Mouse (Mus musculus) urinary bladder, postnatal 36 days (tissue): ENCODE results near the gene Tmem239.

Source experiments
- DNase-seq, 2 experiments: peaks; one replicate each; pipeline ENCODE4 v3.0.0; 2022; ENCODE audit warnings: low spot score in 2 of 2, mixed read lengths in 1 of 2

The Tmem239 gene

GRCm38 (mm10) chr2:130411558-130412495, 5.5 kb downstream of the Tmem239 start:
- peak; percentile 67 to 81 for DNase-seq

- no peak for DNase-seq
Observed at GRCm38 (mm10) chr2:130412775-130413174, 6.5 kb downstream of the Tmem239 start.

DNA sequence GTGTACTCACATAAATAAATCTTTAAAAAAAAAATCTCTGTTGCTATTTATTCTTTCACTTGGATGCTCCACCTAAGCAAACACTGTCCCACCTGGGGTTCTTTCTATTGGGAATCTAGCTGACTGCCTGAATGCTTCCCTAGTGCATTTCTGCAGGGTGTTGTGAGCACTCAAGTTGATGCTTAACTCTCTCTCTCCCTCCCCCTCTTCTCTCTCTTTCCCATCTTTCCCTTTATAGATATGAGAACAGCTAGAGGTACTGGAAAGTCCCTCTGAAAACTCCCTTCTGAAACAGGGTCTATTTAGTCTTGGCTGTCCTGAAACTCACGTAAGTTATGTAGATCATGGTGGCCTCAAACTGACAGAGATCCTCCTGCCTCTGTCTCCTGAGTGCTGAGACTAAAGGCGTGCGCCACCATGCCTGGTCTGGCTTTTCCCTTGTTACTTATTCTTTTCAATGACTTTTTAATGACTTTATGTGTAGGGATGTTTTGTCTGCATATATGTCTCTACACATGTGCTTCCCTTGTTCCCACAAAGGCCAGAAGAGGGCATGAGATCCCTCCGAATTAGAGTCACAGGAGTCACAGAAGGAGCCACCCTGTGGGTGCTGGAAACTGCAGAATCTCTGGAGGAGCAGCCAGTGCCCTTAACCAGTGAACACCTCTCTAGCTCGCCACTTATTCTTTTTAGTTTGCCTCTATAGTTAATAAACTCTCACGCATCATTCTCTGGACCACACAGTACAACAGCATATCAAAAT, 8.0 kb downstream of the Tmem239 start:
- no peak for DNase-seq

DNA sequence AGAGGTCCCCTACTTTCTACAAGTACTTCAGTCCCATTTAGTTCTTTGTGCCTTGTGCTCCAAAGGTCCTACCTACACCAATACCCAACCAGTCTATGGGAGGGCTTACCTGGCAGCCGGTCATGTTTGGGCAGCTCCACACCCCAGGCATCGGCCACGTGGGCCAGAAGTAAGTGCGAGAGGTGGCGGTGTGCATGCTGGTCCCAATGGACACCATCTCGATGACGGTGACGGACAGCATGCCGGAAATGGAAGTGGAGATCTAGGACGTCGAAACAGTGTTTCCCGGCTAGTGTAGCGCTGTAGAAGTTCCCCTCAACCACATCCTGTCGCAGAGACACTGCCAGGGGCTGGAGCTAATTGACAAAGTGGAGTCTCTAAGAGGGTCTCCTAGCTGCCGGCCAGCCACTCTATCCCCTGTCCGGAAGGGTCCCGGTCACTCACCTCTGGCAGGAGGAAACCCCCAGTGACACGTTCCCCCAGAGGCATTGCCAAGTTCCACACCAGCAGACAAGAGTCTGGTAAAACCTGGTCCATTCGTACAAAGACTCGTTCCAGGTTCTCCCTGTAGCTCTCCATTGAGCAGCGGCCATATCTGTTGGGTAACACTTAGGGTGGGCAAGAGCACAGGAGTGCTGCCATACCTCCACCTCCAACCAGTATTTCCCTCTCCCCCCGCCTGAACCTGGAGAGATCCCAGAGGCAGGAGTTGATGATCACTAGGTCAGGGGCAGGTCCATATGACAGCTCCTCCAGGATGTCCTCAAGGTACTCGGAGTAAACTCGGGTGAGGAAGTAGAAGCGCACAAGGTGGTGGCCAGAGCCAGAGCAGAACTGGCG, 15.7 kb downstream of the Tmem239 start:
- DNase-seq: no peak

DNA sequence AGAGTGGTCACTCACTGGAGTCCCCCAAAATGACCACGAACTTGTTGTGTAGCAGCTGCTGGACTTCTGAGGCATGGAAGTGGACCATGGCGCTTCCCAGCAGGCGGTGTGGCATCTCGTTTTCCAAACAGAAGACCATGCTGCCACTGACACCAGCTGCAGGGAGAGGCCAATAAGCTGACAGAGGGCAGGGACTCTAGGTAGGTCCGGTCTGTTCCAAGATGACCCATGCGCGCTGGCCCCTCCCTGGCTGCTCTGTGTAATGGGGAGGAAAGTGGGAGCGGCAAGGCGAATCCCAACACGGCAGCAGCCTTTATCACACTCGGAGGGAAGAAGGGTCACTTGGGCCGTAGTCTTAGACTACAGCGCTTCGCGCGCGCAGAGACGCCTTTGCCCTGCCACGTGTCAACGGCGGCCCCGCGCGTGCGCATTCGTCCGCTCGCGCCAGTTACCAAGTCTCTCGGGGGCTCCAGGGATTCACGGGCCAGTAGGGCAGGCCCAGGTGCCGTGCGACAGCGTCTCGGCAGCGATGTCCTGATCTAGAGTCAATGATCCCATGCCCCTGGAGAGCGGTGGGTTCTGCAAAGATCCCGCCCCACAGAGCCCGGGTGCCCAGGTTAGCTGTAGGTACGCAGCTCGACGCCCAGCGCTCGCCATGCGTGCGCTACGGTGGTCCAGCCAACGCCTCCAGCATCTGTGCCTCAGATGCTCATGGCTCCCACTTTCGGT, 17.3 kb downstream of the Tmem239 start:
- peak in 1 of 2 experiments; percentile 69 for DNase-seq

GRCm38 (mm10) chr2:130424126-130424853, 18.0 kb downstream of the Tmem239 start, which contains the start of the genes Vps16 and Pced1a:
Vps16 (plus strand) TSS chr2:130424339.
Pced1a (minus strand) TSS chr2:130424701.
- DNase-seq: peak; percentile 89 to 92

- no peak for DNase-seq
Observed at GRCm38 (mm10) chr2:130425112-130425511, 18.8 kb downstream of the Tmem239 start.

DNA sequence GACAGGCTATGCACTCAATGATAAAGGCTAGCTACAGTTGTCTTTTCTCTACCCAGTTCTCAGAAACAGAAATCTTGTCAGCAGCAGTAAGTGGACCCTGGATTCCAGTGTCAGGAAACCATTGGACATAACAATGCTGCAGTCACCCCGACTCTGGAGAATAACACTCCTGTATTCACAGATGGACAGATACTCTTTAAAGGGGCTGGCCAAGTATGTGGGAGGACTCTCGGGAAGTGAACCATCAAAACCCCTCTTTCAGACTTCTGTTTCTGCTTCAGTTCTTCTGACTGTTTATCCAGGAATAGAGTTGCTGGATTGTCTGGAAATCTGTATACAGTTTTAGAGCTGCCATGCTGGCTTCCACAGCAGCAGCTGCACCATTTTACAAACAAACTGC, 23.6 kb downstream of the Tmem239 start:
- no peak for DNase-seq

- DNase-seq: no peak
Observed at GRCm38 (mm10) chr2:130430484-130430883, 24.2 kb downstream of the Tmem239 start.

DNA sequence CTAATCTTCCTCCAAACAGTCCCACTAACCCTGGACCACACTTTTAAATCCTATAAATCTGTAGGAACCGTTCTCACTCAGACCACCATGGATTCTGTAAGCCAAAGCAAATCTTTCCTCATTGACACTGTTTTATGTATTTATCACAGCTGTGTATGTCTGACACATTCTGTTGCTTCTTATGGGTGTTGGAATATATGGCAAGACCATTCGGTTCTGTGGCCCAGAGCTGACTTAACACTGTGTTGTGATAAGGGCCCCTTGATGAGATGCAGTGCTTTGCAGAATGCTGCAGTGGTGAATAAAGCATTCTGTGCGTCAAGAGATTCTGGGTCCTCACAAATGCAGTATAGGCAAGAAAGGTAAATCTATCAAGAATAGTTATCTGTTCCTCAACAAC, 25.9 kb downstream of the Tmem239 start:
- DNase-seq: no peak

DNA sequence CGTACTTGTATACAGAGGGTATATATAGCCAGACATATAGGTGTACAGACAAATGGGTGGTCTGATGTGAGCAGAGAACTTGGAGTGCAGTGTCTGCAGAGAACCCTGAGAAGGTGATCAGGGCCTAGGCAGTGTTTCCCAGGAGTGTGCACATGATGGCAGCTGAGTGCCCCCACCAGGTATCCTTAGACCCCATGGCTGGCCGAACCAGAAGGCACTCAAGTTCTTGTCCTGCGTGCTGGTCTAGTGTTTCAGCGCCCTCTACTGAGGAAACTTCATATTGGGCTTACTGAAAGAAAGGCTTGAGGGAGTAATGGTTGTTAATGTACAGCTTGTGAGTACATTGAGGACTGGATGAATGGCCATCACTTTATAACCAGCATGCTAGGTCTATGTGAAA, 26.9 kb downstream of the Tmem239 start:
- no peak for DNase-seq

- DNase-seq: no peak
Observed at GRCm38 (mm10) chr2:130436769-130437168, 30.5 kb downstream of the Tmem239 start.

DNA sequence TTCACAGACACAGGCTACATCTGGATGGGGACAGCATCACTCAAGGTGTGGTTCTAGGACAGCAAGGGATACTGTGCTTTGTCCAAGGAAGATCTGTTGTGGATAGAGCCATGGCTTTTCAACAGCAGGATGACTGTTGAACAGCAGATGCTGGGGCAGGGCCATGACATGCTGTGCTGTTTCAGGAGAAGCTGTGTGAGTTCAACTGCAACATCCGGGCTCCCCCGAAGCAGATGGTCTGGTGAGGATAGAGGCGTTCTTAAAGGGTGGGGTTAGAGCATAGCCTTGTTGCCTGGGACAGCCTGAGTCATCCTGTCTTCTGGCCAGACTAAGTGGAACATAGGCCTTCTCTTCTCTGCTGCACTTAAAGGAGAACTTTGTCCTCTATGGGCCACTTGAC, 32.6 kb downstream of the Tmem239 start:
- DNase-seq: no peak

DNA sequence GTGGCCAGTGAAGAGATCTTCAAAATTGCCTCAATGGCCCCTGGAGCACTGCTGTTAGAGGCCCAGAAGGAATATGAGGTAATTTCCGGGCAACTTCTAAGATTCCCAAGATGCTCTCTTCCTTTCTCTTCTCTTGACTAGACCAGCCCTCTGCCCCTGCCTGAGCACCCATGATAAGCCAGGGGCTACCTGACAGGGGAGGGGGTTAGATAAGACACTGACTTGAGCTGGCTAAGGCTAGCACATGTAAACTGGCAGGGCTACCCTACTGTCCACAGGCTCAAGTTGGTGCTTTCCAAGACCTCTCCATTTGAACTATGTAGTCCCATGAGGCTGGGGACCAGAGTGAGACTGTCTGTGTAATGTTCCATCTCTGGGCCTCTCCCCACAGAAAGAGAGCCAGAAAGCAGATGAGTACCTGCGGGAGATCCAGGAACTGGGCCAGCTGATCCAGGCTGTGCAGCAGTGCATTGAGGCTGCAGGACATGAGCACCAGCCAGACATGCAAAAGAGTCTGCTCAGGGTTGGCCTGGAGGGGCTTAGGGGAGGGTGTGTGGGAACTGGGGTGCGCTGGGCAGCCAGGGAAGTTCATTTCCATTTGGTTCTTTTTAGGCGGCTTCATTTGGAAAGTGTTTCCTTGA, 33.7 kb downstream of the Tmem239 start:
- DNase-seq: no peak

DNA sequence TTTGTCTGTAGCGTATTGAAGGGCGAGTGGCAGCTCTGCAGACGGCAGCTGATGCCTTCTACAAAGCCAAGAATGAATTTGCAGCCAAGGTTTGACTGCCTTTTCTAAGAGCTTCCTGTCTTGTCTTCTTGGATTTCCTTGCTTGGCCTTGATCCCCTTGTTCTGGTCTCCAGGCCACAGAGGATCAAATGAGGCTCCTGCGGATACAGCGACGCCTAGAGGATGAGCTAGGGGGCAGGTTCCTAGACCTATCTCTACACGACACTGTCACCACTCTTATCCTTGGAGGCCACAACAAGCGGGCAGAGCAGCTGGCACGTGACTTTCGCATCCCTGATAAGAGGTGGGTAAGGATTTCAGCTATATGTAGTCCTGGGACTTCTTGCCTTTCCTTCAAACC, 35.9 kb downstream of the Tmem239 start:
- DNase-seq: no peak

DNA sequence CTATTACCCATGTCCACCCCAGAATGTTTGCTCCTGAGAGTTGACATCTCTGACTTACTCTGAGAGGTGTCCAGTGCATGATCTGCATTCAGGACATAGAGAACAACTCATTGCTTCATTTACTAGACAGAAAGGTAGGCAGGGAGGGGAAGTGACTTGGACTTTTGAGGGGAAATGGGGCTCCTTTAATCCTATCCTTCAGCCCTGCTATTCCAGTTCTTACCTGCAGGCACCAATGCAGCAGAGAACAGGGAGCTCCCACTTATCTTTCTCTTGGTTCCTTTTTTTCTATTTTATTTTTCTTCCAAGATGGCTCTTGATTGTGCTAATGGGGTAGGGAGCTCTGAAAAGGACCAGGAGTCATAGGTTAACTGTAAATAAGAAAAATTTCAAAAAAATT, 42.2 kb downstream of the Tmem239 start:
- no peak for DNase-seq

- DNase-seq: no peak
Observed at GRCm38 (mm10) chr2:130449021-130449793, 42.9 kb downstream of the Tmem239 start.

DNA sequence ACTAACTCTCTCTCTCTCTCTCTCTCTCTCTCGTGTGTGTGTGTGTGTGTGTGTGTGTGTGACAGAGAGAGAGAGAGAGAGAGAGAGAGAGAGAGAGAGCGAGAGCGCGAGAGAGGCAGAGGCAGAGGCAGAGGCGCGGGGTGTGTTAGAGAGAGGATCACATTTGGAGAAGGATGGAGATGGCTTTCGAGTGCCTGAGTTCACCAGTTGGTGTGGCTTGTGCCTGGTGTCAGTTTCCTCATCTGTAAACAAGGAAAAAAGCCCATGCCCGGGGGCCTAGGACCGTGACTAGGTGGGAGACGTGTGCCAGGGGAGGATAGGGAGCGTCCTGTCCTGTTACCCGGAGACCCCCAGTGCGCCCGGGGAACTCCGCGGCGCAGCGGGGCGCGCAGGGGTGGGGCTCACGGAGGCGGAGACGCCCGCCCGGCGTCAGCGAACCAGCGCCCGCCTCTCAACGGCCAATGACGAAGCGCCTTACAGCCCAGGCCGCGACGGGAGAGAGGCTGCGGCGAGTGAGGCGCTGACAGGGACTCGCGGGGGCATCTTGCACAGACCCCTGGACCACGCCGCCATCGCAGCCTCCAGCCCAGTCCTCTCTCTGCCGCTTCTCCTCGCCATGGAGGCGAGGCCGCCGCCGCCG, 43.6 kb downstream of the Tmem239 start, which contains the start of gene Ptpra:
Ptpra (plus strand) TSS at position 485 of the 640 bp plus-strand sequence.
- peak; percentile 89 to 90 for DNase-seq

- peak; percentile 71 to 72 for DNase-seq
Observed at GRCm38 (mm10) chr2:130450434-130450796, 44.1 kb downstream of the Tmem239 start.
